13 mouse cellular contexts compared by ENCODE assay signal in the genomic region with DNA sequence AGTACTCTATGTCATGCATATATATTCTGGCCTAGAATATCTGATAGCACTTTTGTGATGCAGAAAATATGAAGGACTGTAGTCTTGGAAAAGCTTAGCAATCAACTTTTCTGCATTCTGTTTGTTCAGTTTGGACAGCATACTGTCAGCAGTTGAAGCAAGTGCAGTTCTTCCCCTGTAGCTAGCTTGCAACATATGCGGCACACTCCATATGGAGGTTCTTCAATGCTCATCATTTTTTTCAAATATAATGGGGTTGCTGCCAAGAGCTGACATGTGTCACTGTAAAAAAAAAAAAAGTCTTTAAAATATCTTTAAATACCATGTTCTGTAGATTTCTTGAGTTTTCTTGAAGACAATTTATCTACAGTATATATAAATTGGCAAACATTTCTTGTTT. TPM values are rescaled to one million over a fixed set of nuclear protein-coding genes. Genes with fewer than 3 reads are reported as not detected.
"Had no signal": no experiment of that assay in that cellular context is flagged by ENCODE, and none has a peak within 500 bp of the region (broad histone marks: within the 10 kb centered on the region; RNA-seq: fewer than 3 reads in every experiment).

No protein-coding gene starts in this region.

- H3K4me2 ChIP-seq: limb, embryonic 15.5 days; liver, embryonic 13.5 days; midbrain, embryonic 13.5 days; neural tube, embryonic 12.5 days; stomach, embryonic 15.5 days had no signal

- H3K27ac ChIP-seq: limb, embryonic 15.5 days; liver, embryonic 13.5 days; midbrain, embryonic 13.5 days; neural tube, embryonic 12.5 days; stomach, embryonic 15.5 days had no signal

- H3K27me3 ChIP-seq: limb, embryonic 15.5 days; liver, embryonic 13.5 days; midbrain, embryonic 13.5 days; neural tube, embryonic 12.5 days; stomach, embryonic 15.5 days had no signal

- ATAC-seq: liver, postnatal 0 days; midbrain, embryonic 13.5 days had no signal

- H3K36me3 ChIP-seq: limb, embryonic 15.5 days; liver, embryonic 13.5 days; midbrain, embryonic 13.5 days; neural tube, embryonic 12.5 days; stomach, embryonic 15.5 days had no signal

- H3K4me3 ChIP-seq: limb, embryonic 15.5 days; liver, embryonic 13.5 days; midbrain, embryonic 13.5 days; neural tube, embryonic 12.5 days; stomach, embryonic 15.5 days had no signal

- H3K9ac ChIP-seq: limb, embryonic 15.5 days; liver, embryonic 13.5 days; liver, postnatal 0 days; midbrain, embryonic 13.5 days; neural tube, embryonic 12.5 days; stomach, embryonic 15.5 days had no signal

- H3K4me1 ChIP-seq: limb, embryonic 15.5 days; liver, embryonic 13.5 days; midbrain, embryonic 13.5 days; neural tube, embryonic 12.5 days; stomach, embryonic 15.5 days had no signal

- H3K9me3 ChIP-seq: limb, embryonic 15.5 days; liver, embryonic 13.5 days; midbrain, embryonic 13.5 days; neural tube, embryonic 12.5 days; stomach, embryonic 15.5 days had no signal

- DNase-seq: kidney, postnatal 25 days; liver, embryonic 13.5 days; liver, postnatal 0 days; lung, postnatal 36 days; thymus, adult 2 months; thymus, postnatal 25 days had no signal

RNA-seq across cellular contexts. Expression of gene Gucy1a2, which starts 13.4 kb away (rescaled TPM):
- total RNA-seq: megakaryocyte progenitor cell, adult 5-6 weeks; monocyte, adult 5-6 weeks; neutrophil, adult 5-6 weeks had no signal
